Mouse (Mus musculus): ENCODE data around the gene Acer1.
"Not testable (repeated sequence)": the region's sequence is repeated elsewhere in the genome, so short reads cannot be mapped to it uniquely, and the experiment has no call there.

Gene Acer1

GRCm38 (mm10) chr17:56936731-56937130 lies 45.2 kb downstream of the Acer1 start:
- no peak for DNase-seq

- peak; percentile 99 for DNase-seq
Observed at GRCm38 (mm10) chr17:56935363-56936131, 46.4 kb downstream of the Acer1 start, which contains the start of gene Mllt1. TSS of gene Mllt1 (minus strand) at chr17:56935415.

GRCm38 (mm10) chr17:56934545-56935330 lies 47.2 kb downstream of the Acer1 start:
- no peak for DNase-seq

GRCm38 (mm10) chr17:56933395-56933794 lies 48.5 kb downstream of the Acer1 start:
- DNase-seq: no peak

- no peak for DNase-seq
Observed at GRCm38 (mm10) chr17:56930026-56930425, 51.9 kb downstream of the Acer1 start.

- DNase-seq: no peak
Observed at GRCm38 (mm10) chr17:56929530-56929929, 52.4 kb downstream of the Acer1 start.

- DNase-seq: no peak
Observed at GRCm38 (mm10) chr17:56929101-56929500, 52.8 kb downstream of the Acer1 start.

GRCm38 (mm10) chr17:56925998-56926397 lies 55.9 kb downstream of the Acer1 start:
- DNase-seq: no peak

- peak; percentile 31 for DNase-seq
Observed at GRCm38 (mm10) chr17:56919725-56920124, 62.2 kb downstream of the Acer1 start.

- DNase-seq: no peak
Observed at GRCm38 (mm10) chr17:56917166-56917565, 64.8 kb downstream of the Acer1 start.

- no peak for DNase-seq
Observed at GRCm38 (mm10) chr17:56913444-56913843, 68.5 kb downstream of the Acer1 start.

GRCm38 (mm10) chr17:56913023-56913422 lies 68.9 kb downstream of the Acer1 start:
- DNase-seq: no peak

GRCm38 (mm10) chr17:56909764-56910163 lies 72.2 kb downstream of the Acer1 start:
- not testable (repeated sequence) for DNase-seq

- DNase-seq: peak; percentile 41
Observed at GRCm38 (mm10) chr17:56907887-56908286, 74.0 kb downstream of the Acer1 start.

- DNase-seq: peak; percentile 87
Observed at GRCm38 (mm10) chr17:56907096-56907495, 74.8 kb downstream of the Acer1 start.

GRCm38 (mm10) chr17:56906166-56906565 lies 75.8 kb downstream of the Acer1 start:
- no peak for DNase-seq

Measured in lung, postnatal 10 days (tissue).